Mouse (Mus musculus): ENCODE data around the gene Clcn6. TPM values are rescaled to one million over a fixed set of nuclear protein-coding genes. Genes with fewer than 3 reads are reported as not detected.

The Clcn6 gene
- total RNA-seq, 1 experiment: 32.5 TPM

GRCm38 (mm10) chr4:148061086-148061480, 22.5 kb upstream of the Clcn6 start:
- Histone ChIP-seq H3K4me3 (ENCODE audit: insufficient read depth in 1 of 2, low read depth in 1 of 2, low read length in 2 of 2, poor library complexity in 1 of 2, severe bottlenecking in 1 of 2) (no peak overlapping the region), H3K36me3 (ENCODE audit: control insufficient read depth, insufficient read depth, low read length, poor library complexity, severe bottlenecking) (peaks cover 14% of the 10 kb centered on the region), H3K4me1 (ENCODE audit: control insufficient read depth in 2 of 2, insufficient read depth in 2 of 2, low read length in 2 of 2, poor library complexity in 1 of 2) (peaks cover 3 to 7% of the 10 kb centered on the region in 2 experiments; a peak in 3 of 4 replicates), H3K9ac (ENCODE audit: insufficient read depth, low read depth, low read length, poor library complexity, severe bottlenecking) (no peak overlapping the region), H3K9me3 (ENCODE audit: control insufficient read depth, insufficient read depth, low read depth, low read length) (no peaks in the 10 kb centered on the region), H3K27ac (ENCODE audit: insufficient read depth, low read depth, low read length, poor library complexity, severe bottlenecking) (no peak overlapping the region)
- in situ Hi-C loops (cut with MboI; ENCODE audit: low sequenced_read_pairs in 2 of 2, unreplicated experiment in 2 of 2): no loop called here
- DNase-seq (ENCODE audit: low read depth, low spot score): no peak
- TF ChIP-seq ZNF384 (IDR thresholded peaks at IDR 0.05; ENCODE audit: low read depth, low read length) (no peak), MAFK (IDR thresholded peaks at IDR 0.05; ENCODE audit: insufficient read depth, low read depth, low read length) (no peak), CHD2 (IDR thresholded peaks at IDR 0.05; ENCODE audit: low read depth, low read length) (no peak), HCFC1 (IDR thresholded peaks at IDR 0.05; ENCODE audit: borderline replicate concordance, insufficient read depth, low read length) (no peak), ZC3H11A (IDR thresholded peaks at IDR 0.05; ENCODE audit: borderline replicate concordance, low read depth, low read length) (no peak)

DNA sequence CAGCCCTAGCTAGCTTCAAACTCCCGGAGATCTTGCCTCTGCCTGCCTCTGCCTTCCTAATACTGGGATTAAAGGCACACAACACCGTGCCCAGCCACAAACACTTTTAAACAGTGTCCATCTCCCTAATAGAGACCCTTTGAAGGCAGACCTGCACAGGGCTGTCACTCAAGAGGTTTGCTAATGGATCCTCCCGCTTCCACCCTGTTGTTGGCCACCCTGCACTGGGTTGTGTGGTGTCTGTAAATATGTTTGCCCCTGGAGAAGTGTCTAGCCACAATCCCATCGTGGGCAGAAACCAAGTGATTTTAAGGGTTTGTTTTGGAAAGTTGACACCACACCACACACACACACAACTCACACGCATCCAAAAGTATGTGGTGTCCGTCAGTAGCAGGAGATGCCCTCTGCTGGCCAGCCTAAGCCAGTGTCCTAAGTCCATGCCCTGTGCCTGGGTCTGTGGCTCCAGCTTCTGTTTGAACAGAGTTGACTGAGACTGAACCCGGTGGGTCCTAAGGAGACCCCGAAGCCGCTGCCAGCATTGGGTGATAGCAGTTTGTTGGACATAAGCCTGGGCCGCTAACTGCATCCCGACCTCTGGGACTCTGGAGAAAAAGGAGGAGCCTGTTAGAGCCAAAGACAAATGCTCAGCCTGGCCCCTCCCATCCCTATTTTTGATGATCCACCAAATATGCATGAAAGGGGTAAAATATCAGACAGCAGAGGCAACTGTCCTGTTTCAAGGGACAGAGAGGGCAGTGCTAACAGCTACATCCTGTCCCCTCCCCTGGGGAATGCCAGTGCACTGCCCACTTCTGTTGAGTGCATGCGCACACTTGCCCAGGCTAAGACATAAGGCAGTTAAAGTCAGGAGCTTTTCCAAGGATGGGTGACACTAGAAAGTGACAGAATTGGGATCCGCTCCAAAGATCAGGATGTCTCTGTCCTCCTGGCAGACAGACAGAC, 21.8 kb upstream of the Clcn6 start:
- H3K36me3 ChIP-seq (ENCODE audit: control insufficient read depth, insufficient read depth, low read length, poor library complexity, severe bottlenecking): peaks cover 21% of the 10 kb centered on the region
- in situ Hi-C loops (cut with MboI; ENCODE audit: low sequenced_read_pairs in 2 of 2, unreplicated experiment in 2 of 2): no loop called here
- no peak overlapping the region for H3K9ac ChIP-seq (ENCODE audit: insufficient read depth, low read depth, low read length, poor library complexity, severe bottlenecking)
- H3K9me3 ChIP-seq (ENCODE audit: control insufficient read depth, insufficient read depth, low read depth, low read length): no peaks in the 10 kb centered on the region
- H3K4me1 ChIP-seq (ENCODE audit: control insufficient read depth in 2 of 2, insufficient read depth in 2 of 2, low read length in 2 of 2, poor library complexity in 1 of 2): peaks cover 0 to 4% of the 10 kb centered on the region in 2 experiments; a peak in 1 of 4 replicates
- no peak for DNase-seq (ENCODE audit: low read depth, low spot score)
- no peak for TF ChIP-seq ZC3H11A (IDR thresholded peaks at IDR 0.05; ENCODE audit: borderline replicate concordance, low read depth, low read length)
- H3K27ac ChIP-seq (ENCODE audit: insufficient read depth, low read depth, low read length, poor library complexity, severe bottlenecking): no peak overlapping the region
- H3K4me3 ChIP-seq (ENCODE audit: insufficient read depth in 1 of 2, low read depth in 1 of 2, low read length in 2 of 2, poor library complexity in 1 of 2, severe bottlenecking in 1 of 2): peak overlapping the region in 1 of 2 experiments; percentile 28; a peak in 1 of 4 replicates

GRCm38 (mm10) chr4:148058993-148059392, 20.4 kb upstream of the Clcn6 start:
- Histone ChIP-seq H3K4me3 (ENCODE audit: insufficient read depth in 1 of 2, low read depth in 1 of 2, low read length in 2 of 2, poor library complexity in 1 of 2, severe bottlenecking in 1 of 2) (no peak overlapping the region), H3K36me3 (ENCODE audit: control insufficient read depth, insufficient read depth, low read length, poor library complexity, severe bottlenecking) (peaks cover 32% of the 10 kb centered on the region)
- in situ Hi-C loops (cut with MboI; ENCODE audit: low sequenced_read_pairs in 2 of 2, unreplicated experiment in 2 of 2): no loop called here

GRCm38 (mm10) chr4:148058218-148058819, 19.7 kb upstream of the Clcn6 start:
- H3K36me3 ChIP-seq (ENCODE audit: control insufficient read depth, insufficient read depth, low read length, poor library complexity, severe bottlenecking): peaks cover 36% of the 10 kb centered on the region
- no peak overlapping the region for H3K4me3 ChIP-seq (ENCODE audit: insufficient read depth in 1 of 2, low read depth in 1 of 2, low read length in 2 of 2, poor library complexity in 1 of 2, severe bottlenecking in 1 of 2)
- H3K27ac ChIP-seq (ENCODE audit: insufficient read depth, low read depth, low read length, poor library complexity, severe bottlenecking): no peak overlapping the region
- H3K9ac ChIP-seq (ENCODE audit: insufficient read depth, low read depth, low read length, poor library complexity, severe bottlenecking): no peak overlapping the region
- in situ Hi-C loops (cut with MboI; ENCODE audit: low sequenced_read_pairs in 2 of 2, unreplicated experiment in 2 of 2): no loop called here
- H3K9me3 ChIP-seq (ENCODE audit: control insufficient read depth, insufficient read depth, low read depth, low read length): no peaks in the 10 kb centered on the region
- H3K4me1 ChIP-seq (ENCODE audit: control insufficient read depth in 2 of 2, insufficient read depth in 2 of 2, low read length in 2 of 2, poor library complexity in 1 of 2): no peaks in the 10 kb centered on the region
- TF ChIP-seq ZNF384 (IDR thresholded peaks at IDR 0.05; ENCODE audit: low read depth, low read length) (no peak), HCFC1 (IDR thresholded peaks at IDR 0.05; ENCODE audit: borderline replicate concordance, insufficient read depth, low read length) (no peak), CHD2 (IDR thresholded peaks at IDR 0.05; ENCODE audit: low read depth, low read length) (no peak), ZC3H11A (IDR thresholded peaks at IDR 0.05; ENCODE audit: borderline replicate concordance, low read depth, low read length) (no peak), MAFK (IDR thresholded peaks at IDR 0.05; ENCODE audit: insufficient read depth, low read depth, low read length) (no peak)
- DNase-seq (ENCODE audit: low read depth, low spot score): no peak

More at GRCm38 (mm10) chr4:148058993-148059392, 20.4 kb upstream of the Clcn6 start:
- Histone ChIP-seq H3K4me1 (ENCODE audit: control insufficient read depth in 2 of 2, insufficient read depth in 2 of 2, low read length in 2 of 2, poor library complexity in 1 of 2) (no peaks in the 10 kb centered on the region), H3K27ac (ENCODE audit: insufficient read depth, low read depth, low read length, poor library complexity, severe bottlenecking) (no peak overlapping the region), H3K9me3 (ENCODE audit: control insufficient read depth, insufficient read depth, low read depth, low read length) (no peaks in the 10 kb centered on the region), H3K9ac (ENCODE audit: insufficient read depth, low read depth, low read length, poor library complexity, severe bottlenecking) (no peak overlapping the region)
- no peak for DNase-seq (ENCODE audit: low read depth, low spot score)
- TF ChIP-seq MAFK (IDR thresholded peaks at IDR 0.05; ENCODE audit: insufficient read depth, low read depth, low read length) (no peak), ZC3H11A (IDR thresholded peaks at IDR 0.05; ENCODE audit: borderline replicate concordance, low read depth, low read length) (no peak), HCFC1 (IDR thresholded peaks at IDR 0.05; ENCODE audit: borderline replicate concordance, insufficient read depth, low read length) (no peak), CHD2 (IDR thresholded peaks at IDR 0.05; ENCODE audit: low read depth, low read length) (no peak), ZNF384 (IDR thresholded peaks at IDR 0.05; ENCODE audit: low read depth, low read length) (no peak)
